Mouse (Mus musculus): ENCODE measurements around the gene Gls2. TPM values are rescaled to one million over a fixed set of nuclear protein-coding genes. Genes with fewer than 3 reads are reported as not detected.

The Gls2 gene
- polyA plus RNA-seq (2012; fragmentation: generic; extraction: Trizol): 1.1 TPM

DNA sequence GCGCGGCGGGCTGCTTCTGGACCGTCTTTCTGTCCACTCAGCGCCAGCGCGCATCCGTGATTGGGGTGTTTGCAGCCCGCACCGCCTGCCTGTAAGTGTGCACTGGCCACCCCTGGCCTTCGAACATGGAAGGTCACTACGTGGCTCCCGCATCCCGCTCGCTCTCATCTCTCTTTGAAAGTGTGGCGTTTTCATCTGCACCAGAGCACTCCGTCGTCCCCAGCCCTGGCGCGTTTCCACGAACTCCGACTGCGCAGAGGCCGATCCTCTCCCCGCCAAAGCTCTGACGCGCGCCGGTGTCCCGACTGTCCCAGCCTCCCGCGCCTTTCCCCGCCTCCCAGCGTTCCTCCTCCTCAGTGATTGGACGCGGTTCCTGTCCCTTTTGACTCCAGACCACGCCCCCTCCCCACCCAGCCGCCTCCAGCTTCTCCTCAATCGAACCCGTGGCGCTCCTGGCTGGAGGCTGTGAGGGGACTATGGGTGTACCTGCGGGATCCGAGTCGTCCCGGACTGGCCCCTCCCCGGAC is at the start of gene Gls2:
Gene Gls2, plus strand, starts transcription at position 434 of the 527 bp plus-strand sequence.
- Histone ChIP-seq H3K4me2 (ENCODE audit: low read depth) (peak within 1 kb of the TSS; percentile 91), H3K4me3 (peak within 1 kb of the TSS; percentile 30), H3ac (ENCODE audit: control insufficient read depth, insufficient read length) (peak within 1 kb of the TSS; percentile 37), H3K36me3 (ENCODE audit: control insufficient read depth, insufficient read depth) (no peaks in the 10 kb centered on the region), H3K27me3 (ENCODE audit: control insufficient read depth, insufficient read depth, insufficient read length) (no peaks in the 10 kb centered on the region), H3K79me2 (ENCODE audit: control insufficient read depth, insufficient read depth) (no peaks in the 10 kb centered on the region)
- no peak for TF ChIP-seq MYOD1 (IDR thresholded peaks at IDR 0.05; ENCODE audit: control insufficient read depth in 1 of 3, insufficient read length in 2 of 3, low read depth in 2 of 3)
- peak; percentile 68 for TF ChIP-seq POLR2A (IDR thresholded peaks at IDR 0.05; ENCODE audit: insufficient read length, low read depth)
- peak; percentile 48 for TF ChIP-seq E2F4 (IDR thresholded peaks at IDR 0.05; ENCODE audit: insufficient read depth)
- TF ChIP-seq POLR2AphosphoS2 (IDR thresholded peaks at IDR 0.05; ENCODE audit: insufficient read length, low read depth): peak; percentile 73
- TF ChIP-seq MYOG (IDR thresholded peaks at IDR 0.05; ENCODE audit: control insufficient read depth in 1 of 3, insufficient read depth in 1 of 3, insufficient read length in 2 of 3, low read depth in 2 of 3): no peak

GRCm38 (mm10) chr10:128144961-128145360 is 49.3 kb upstream of the Gls2 start:
- Histone ChIP-seq H3K4me3 (no peak overlapping the region), H3K27me3 (ENCODE audit: control insufficient read depth, insufficient read depth, insufficient read length) (no peaks in the 10 kb centered on the region), H3ac (ENCODE audit: control insufficient read depth, insufficient read length) (no peak overlapping the region), H3K36me3 (ENCODE audit: control insufficient read depth, insufficient read depth) (peaks cover 9% of the 10 kb centered on the region), H3K4me2 (ENCODE audit: low read depth) (no peak overlapping the region), H3K79me2 (ENCODE audit: control insufficient read depth, insufficient read depth) (no peaks in the 10 kb centered on the region)
- TF ChIP-seq E2F4 (IDR thresholded peaks at IDR 0.05; ENCODE audit: insufficient read depth): no peak
- no peak for TF ChIP-seq TCF12 (IDR thresholded peaks at IDR 0.05; ENCODE audit: insufficient read depth, poor library complexity, severe bottlenecking)
- TF ChIP-seq MYOD1 (IDR thresholded peaks at IDR 0.05; ENCODE audit: control insufficient read depth in 1 of 3, insufficient read length in 2 of 3, low read depth in 2 of 3): no peak
- no peak for TF ChIP-seq MYOG (IDR thresholded peaks at IDR 0.05; ENCODE audit: control insufficient read depth in 1 of 3, insufficient read depth in 1 of 3, insufficient read length in 2 of 3, low read depth in 2 of 3)
- no peak for TF ChIP-seq USF1 (IDR thresholded peaks at IDR 0.05; ENCODE audit: low read depth)
- TF ChIP-seq CEBPB (IDR thresholded peaks at IDR 0.05; ENCODE audit: insufficient read depth, poor library complexity, severe bottlenecking): no peak
- no peak for TF ChIP-seq POLR2AphosphoS2 (IDR thresholded peaks at IDR 0.05; ENCODE audit: insufficient read length, low read depth)
- TF ChIP-seq POLR2A (IDR thresholded peaks at IDR 0.05; ENCODE audit: insufficient read length, low read depth): no peak
- TF ChIP-seq REST (IDR thresholded peaks at IDR 0.05; ENCODE audit: insufficient read depth, insufficient read length): no peak
- TF ChIP-seq SRF (IDR thresholded peaks at IDR 0.05; ENCODE audit: control insufficient read depth, insufficient read length, low read depth): no peak

- H3K36me3 ChIP-seq (ENCODE audit: control insufficient read depth, insufficient read depth): peaks cover 9% of the 10 kb centered on the region
- H3K4me2 ChIP-seq (ENCODE audit: low read depth): no peak overlapping the region
- H3K27me3 ChIP-seq (ENCODE audit: control insufficient read depth, insufficient read depth, insufficient read length): no peaks in the 10 kb centered on the region
- peaks cover 15% of the 10 kb centered on the region for H3K79me2 ChIP-seq (ENCODE audit: control insufficient read depth, insufficient read depth)
- H3ac ChIP-seq (ENCODE audit: control insufficient read depth, insufficient read length): no peak overlapping the region
- H3K4me3 ChIP-seq: no peak overlapping the region
- TF ChIP-seq USF1 (IDR thresholded peaks at IDR 0.05; ENCODE audit: low read depth) (no peak), POLR2AphosphoS2 (IDR thresholded peaks at IDR 0.05; ENCODE audit: insufficient read length, low read depth) (no peak)
Measured at GRCm38 (mm10) chr10:128148789-128149365, 45.4 kb upstream of the Gls2 start.

DNA sequence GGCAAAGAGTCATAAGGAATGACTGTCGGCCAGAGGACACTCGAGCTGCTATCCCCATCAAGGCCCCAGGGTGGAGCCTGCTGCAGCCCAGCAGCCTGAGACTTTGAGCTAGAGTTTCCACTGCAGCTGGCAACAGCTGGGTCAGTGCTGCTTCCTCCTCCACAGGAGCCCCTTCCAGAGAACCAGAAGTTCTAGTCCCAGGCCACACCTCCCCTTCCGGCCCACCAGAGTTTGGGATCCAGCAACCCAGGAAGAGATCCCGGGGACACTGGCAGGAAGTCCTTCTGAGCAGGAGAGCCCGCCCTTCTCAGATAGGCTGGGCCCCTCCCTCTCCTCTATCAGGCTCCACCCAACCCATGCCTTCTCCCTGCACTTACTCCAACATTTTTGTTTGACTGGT is 44.7 kb upstream of the Gls2 start:
- no peak overlapping the region for H3ac ChIP-seq (ENCODE audit: control insufficient read depth, insufficient read length)
- peaks cover 22% of the 10 kb centered on the region for H3K79me2 ChIP-seq (ENCODE audit: control insufficient read depth, insufficient read depth)
- H3K4me2 ChIP-seq (ENCODE audit: low read depth): peak overlapping the region; percentile 25
- no peaks in the 10 kb centered on the region for H3K27me3 ChIP-seq (ENCODE audit: control insufficient read depth, insufficient read depth, insufficient read length)
- peaks cover 9% of the 10 kb centered on the region for H3K36me3 ChIP-seq (ENCODE audit: control insufficient read depth, insufficient read depth)
- TF ChIP-seq MYOD1 (IDR thresholded peaks at IDR 0.05; ENCODE audit: control insufficient read depth in 1 of 3, insufficient read length in 2 of 3, low read depth in 2 of 3): no peak
- H3K4me3 ChIP-seq: no peak overlapping the region

- no peak overlapping the region for H3K4me3 ChIP-seq
- H3K4me2 ChIP-seq (ENCODE audit: low read depth): no peak overlapping the region
- no peaks in the 10 kb centered on the region for H3K27me3 ChIP-seq (ENCODE audit: control insufficient read depth, insufficient read depth, insufficient read length)
- peaks cover 9% of the 10 kb centered on the region for H3K36me3 ChIP-seq (ENCODE audit: control insufficient read depth, insufficient read depth)
- TF ChIP-seq MYOD1 (IDR thresholded peaks at IDR 0.05; ENCODE audit: control insufficient read depth in 1 of 3, insufficient read length in 2 of 3, low read depth in 2 of 3) (no peak), TCF3 (IDR thresholded peaks at IDR 0.05; ENCODE audit: insufficient read length, low read depth) (no peak), REST (IDR thresholded peaks at IDR 0.05; ENCODE audit: insufficient read depth, insufficient read length) (no peak), POLR2AphosphoS2 (IDR thresholded peaks at IDR 0.05; ENCODE audit: insufficient read length, low read depth) (no peak), SRF (IDR thresholded peaks at IDR 0.05; ENCODE audit: control insufficient read depth, insufficient read length, low read depth) (no peak), CEBPB (IDR thresholded peaks at IDR 0.05; ENCODE audit: insufficient read depth, poor library complexity, severe bottlenecking) (no peak), MAX (IDR thresholded peaks at IDR 0.05; ENCODE audit: low read depth) (no peak), TCF12 (IDR thresholded peaks at IDR 0.05; ENCODE audit: insufficient read depth, poor library complexity, severe bottlenecking) (no peak), POLR2A (IDR thresholded peaks at IDR 0.05; ENCODE audit: insufficient read length, low read depth) (no peak), USF1 (IDR thresholded peaks at IDR 0.05; ENCODE audit: low read depth) (no peak), MYOG (IDR thresholded peaks at IDR 0.05; ENCODE audit: control insufficient read depth in 1 of 3, insufficient read depth in 1 of 3, insufficient read length in 2 of 3, low read depth in 2 of 3) (no peak)
- H3ac ChIP-seq (ENCODE audit: control insufficient read depth, insufficient read length): no peak overlapping the region
- peaks cover 22% of the 10 kb centered on the region for H3K79me2 ChIP-seq (ENCODE audit: control insufficient read depth, insufficient read depth)
Measured at GRCm38 (mm10) chr10:128150941-128151340, 43.3 kb upstream of the Gls2 start.
